Mouse (Mus musculus): ENCODE results near the gene Dnaaf2. TPM values are rescaled to one million over a fixed set of nuclear protein-coding genes. Genes with fewer than 3 reads are reported as not detected.
"Not testable (repeated sequence)": the region's sequence is repeated elsewhere in the genome, so short reads cannot be mapped to it uniquely, and the experiment has no call there.

Gene Dnaaf2
- polyA plus RNA-seq, 1 experiment from 2014 or later, result 3.4 TPM

- H3K27me3 ChIP-seq (replicated peaks; ENCODE audit: control insufficient read depth, insufficient read depth, low read length), result no peaks in the 10 kb centered on the region
- peak overlapping the region; percentile 81 for H3K4me3 ChIP-seq (ENCODE audit: low read depth, low read length)
- peaks cover 7% of the 10 kb centered on the region for H3K4me1 ChIP-seq (replicated peaks; ENCODE audit: control insufficient read depth, insufficient read depth, low read length)
- ATAC-seq, result peak; percentile 12; the same call in 1 of the 2 replicates
- 5% methylated on average over 9 of the region's 9 CpGs for WGBS
- peaks cover 13% of the 10 kb centered on the region; the same call in 1 of the 2 replicates for H3K36me3 ChIP-seq (ENCODE audit: control insufficient read depth, insufficient read depth)
- H3K27ac ChIP-seq (ENCODE audit: low read depth, low read length), result no peak overlapping the region
- no peaks in the 10 kb centered on the region for H3K9me3 ChIP-seq (ENCODE audit: control insufficient read depth)
- H3K4me2 ChIP-seq (replicated peaks; ENCODE audit: low read depth), result peak overlapping the region; percentile 43
- H3K9ac ChIP-seq (ENCODE audit: low read depth, low read length), result no peak overlapping the region
- TF ChIP-seq CTCF (IDR thresholded peaks at IDR 0.05; ENCODE audit: low read depth), result peak; percentile 84
These were observed 38.7 kb downstream of the Dnaaf2 start for GRCm38 (mm10) chr12:69159578-69159940.

GRCm38 (mm10) chr12:69158765-69159577, 39.3 kb downstream of the Dnaaf2 start, which contains the start of gene Rps29:
Gene Rps29 (minus strand): TSS chr12:69159186.
- peak within 1 kb of the TSS; percentile 66 for H3K9ac ChIP-seq (ENCODE audit: low read depth, low read length)
- not testable (repeated sequence) for H3K4me1 ChIP-seq (replicated peaks; ENCODE audit: control insufficient read depth, insufficient read depth, low read length); H3K9me3 ChIP-seq (ENCODE audit: control insufficient read depth); H3K27me3 ChIP-seq (replicated peaks; ENCODE audit: control insufficient read depth, insufficient read depth, low read length)
- peaks cover 13% of the 10 kb centered on the region; the same call in 1 of the 2 replicates for H3K36me3 ChIP-seq (ENCODE audit: control insufficient read depth, insufficient read depth)
- H3K4me2 ChIP-seq (replicated peaks; ENCODE audit: low read depth), result peak within 1 kb of the TSS; percentile 61
- peak within 1 kb of the TSS; percentile 91 for H3K27ac ChIP-seq (ENCODE audit: low read depth, low read length)
- peak within 1 kb of the TSS; percentile 81 for H3K4me3 ChIP-seq (ENCODE audit: low read depth, low read length)
- under 1% methylated on average over 57 of the region's 68 CpGs for WGBS
- peak; percentile 99 for ATAC-seq

DNA sequence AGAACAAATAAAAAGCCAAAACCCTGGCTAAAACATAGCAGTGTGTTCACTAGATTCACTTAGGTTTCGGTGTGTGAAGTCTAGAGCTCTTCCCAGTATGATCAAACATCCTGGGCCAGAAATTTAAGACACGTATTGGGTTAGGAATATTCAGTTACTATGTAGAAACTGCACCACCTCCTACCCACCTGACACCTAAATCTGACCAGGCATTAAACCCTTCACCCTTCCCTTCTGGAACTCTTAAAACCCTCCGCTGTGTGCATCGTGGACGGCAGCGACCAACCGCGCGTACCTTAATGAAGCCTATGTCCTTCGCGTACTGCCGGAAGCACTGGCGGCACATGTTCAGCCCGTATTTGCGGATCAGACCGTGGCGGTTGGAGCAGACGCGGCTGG, 39.9 kb downstream of the Dnaaf2 start:
- Histone ChIP-seq H3K4me1 (replicated peaks; ENCODE audit: control insufficient read depth, insufficient read depth, low read length) (peaks cover 7% of the 10 kb centered on the region), H3K27ac (ENCODE audit: low read depth, low read length) (peak overlapping the region; percentile 91), H3K27me3 (replicated peaks; ENCODE audit: control insufficient read depth, insufficient read depth, low read length) (no peaks in the 10 kb centered on the region), H3K4me3 (ENCODE audit: low read depth, low read length) (peak overlapping the region; percentile 81), H3K36me3 (ENCODE audit: control insufficient read depth, insufficient read depth) (peaks cover 13% of the 10 kb centered on the region; the same call in 1 of the 2 replicates), H3K4me2 (replicated peaks; ENCODE audit: low read depth) (peak overlapping the region; percentile 61), H3K9ac (ENCODE audit: low read depth, low read length) (peak overlapping the region; percentile 66), H3K9me3 (ENCODE audit: control insufficient read depth) (no peaks in the 10 kb centered on the region)
- under 1% methylated on average over 19 of the region's 19 CpGs for WGBS
- no peak for TF ChIP-seq CTCF (IDR thresholded peaks at IDR 0.05; ENCODE audit: low read depth)
- no peak for ATAC-seq

GRCm38 (mm10) chr12:69157107-69157506, 41.1 kb downstream of the Dnaaf2 start:
- peaks cover 13% of the 10 kb centered on the region; the same call in 1 of the 2 replicates for H3K36me3 ChIP-seq (ENCODE audit: control insufficient read depth, insufficient read depth)
- H3K9me3 ChIP-seq (ENCODE audit: control insufficient read depth), result no peaks in the 10 kb centered on the region
- H3K4me2 ChIP-seq (replicated peaks; ENCODE audit: low read depth), result peak overlapping the region; percentile 61; the same call in 1 of the 2 replicates
- H3K4me1 ChIP-seq (replicated peaks; ENCODE audit: control insufficient read depth, insufficient read depth, low read length), result peaks cover 7% of the 10 kb centered on the region
- H3K27ac ChIP-seq (ENCODE audit: low read depth, low read length), result no peak overlapping the region
- H3K27me3 ChIP-seq (replicated peaks; ENCODE audit: control insufficient read depth, insufficient read depth, low read length), result no peaks in the 10 kb centered on the region
- TF ChIP-seq CTCF (IDR thresholded peaks at IDR 0.05; ENCODE audit: low read depth), result no peak
- 93% methylated on average over 2 of the region's 2 CpGs for WGBS
- no peak overlapping the region for H3K9ac ChIP-seq (ENCODE audit: low read depth, low read length)
- no peak for ATAC-seq
- H3K4me3 ChIP-seq (ENCODE audit: low read depth, low read length), result no peak overlapping the region

DNA sequence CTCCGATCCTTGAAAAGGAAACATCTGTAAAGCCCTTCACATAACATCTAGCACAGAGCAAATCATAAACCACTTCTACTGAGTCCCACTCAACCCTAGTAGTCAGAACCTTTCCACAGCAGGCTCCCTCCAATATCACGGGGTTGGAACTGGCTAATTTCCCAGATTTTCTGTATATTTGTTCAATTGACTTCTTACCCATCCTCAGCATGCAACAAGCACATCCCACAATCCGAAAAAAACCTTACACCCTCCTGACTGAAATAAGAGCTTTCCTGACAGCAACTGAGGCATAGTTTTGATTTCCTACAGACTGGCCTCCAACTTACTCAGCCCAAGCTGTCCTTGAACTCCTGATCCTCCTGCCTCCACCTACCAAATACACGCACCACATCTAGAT, 41.8 kb downstream of the Dnaaf2 start:
- no peak for ATAC-seq
- peaks cover 7% of the 10 kb centered on the region for H3K4me1 ChIP-seq (replicated peaks; ENCODE audit: control insufficient read depth, insufficient read depth, low read length)
- no peaks in the 10 kb centered on the region for H3K9me3 ChIP-seq (ENCODE audit: control insufficient read depth)

DNA sequence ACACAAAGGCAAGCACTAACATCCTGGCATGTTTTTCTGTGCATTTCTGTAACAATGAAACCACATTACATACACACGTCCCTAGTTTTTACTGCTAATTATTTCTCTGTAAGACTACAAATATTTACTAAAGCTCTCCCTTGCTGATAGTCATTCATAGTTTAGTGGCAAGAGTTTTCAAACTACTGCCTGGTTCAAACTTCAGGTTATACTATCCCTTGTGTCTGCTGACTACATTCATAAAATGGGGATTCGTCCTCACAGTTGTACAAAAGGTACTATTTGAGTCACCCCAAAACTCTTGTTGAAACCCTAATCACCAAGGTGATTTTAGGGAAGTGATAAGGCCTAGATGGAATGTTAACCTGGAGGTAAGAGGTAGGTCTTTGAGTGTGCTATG, 42.3 kb downstream of the Dnaaf2 start:
- ATAC-seq, result no peak
- Histone ChIP-seq H3K27ac (ENCODE audit: low read depth, low read length) (no peak overlapping the region), H3K4me3 (ENCODE audit: low read depth, low read length) (no peak overlapping the region), H3K9ac (ENCODE audit: low read depth, low read length) (no peak overlapping the region), H3K9me3 (ENCODE audit: control insufficient read depth) (no peaks in the 10 kb centered on the region), H3K36me3 (ENCODE audit: control insufficient read depth, insufficient read depth) (peaks cover 13% of the 10 kb centered on the region; the same call in 1 of the 2 replicates), H3K27me3 (replicated peaks; ENCODE audit: control insufficient read depth, insufficient read depth, low read length) (no peaks in the 10 kb centered on the region), H3K4me2 (replicated peaks; ENCODE audit: low read depth) (no peak overlapping the region), H3K4me1 (replicated peaks; ENCODE audit: control insufficient read depth, insufficient read depth, low read length) (peaks cover 7% of the 10 kb centered on the region)
- TF ChIP-seq CTCF (IDR thresholded peaks at IDR 0.05; ENCODE audit: low read depth), result no peak
- WGBS, result 75% methylated on average over 2 of the region's 2 CpGs

More for the DNA sequence above, 41.8 kb downstream of the Dnaaf2 start:
- Histone ChIP-seq H3K36me3 (ENCODE audit: control insufficient read depth, insufficient read depth) (peaks cover 13% of the 10 kb centered on the region; the same call in 1 of the 2 replicates), H3K27me3 (replicated peaks; ENCODE audit: control insufficient read depth, insufficient read depth, low read length) (no peaks in the 10 kb centered on the region), H3K9ac (ENCODE audit: low read depth, low read length) (no peak overlapping the region), H3K4me2 (replicated peaks; ENCODE audit: low read depth) (no peak overlapping the region), H3K4me3 (ENCODE audit: low read depth, low read length) (no peak overlapping the region), H3K27ac (ENCODE audit: low read depth, low read length) (no peak overlapping the region)
- no peak for TF ChIP-seq CTCF (IDR thresholded peaks at IDR 0.05; ENCODE audit: low read depth)
- WGBS, result 73% methylated on average over 4 of the region's 4 CpGs

Data from intestine, postnatal 0 days (tissue).